Mouse (Mus musculus) kidney, postnatal 36 days (tissue): ENCODE results near the gene Serpini2.
"Not testable (repeated sequence)": the region's sequence is repeated elsewhere in the genome, so short reads cannot be mapped to it uniquely, and the experiment has no call there.

Experiments used
- DNase-seq, 2 experiments: peaks; one replicate each; pipeline ENCODE4 v3.0.0; 2021 to 2022; ENCODE audit warnings: mixed read lengths in 2 of 2

Serpini2 gene

GRCm38 (mm10) chr3:75269978-75270377 is at the start of gene Serpini2:
TSS of gene Serpini2 (minus strand) at chr3:75270078.
- DNase-seq: no peak

DNA sequence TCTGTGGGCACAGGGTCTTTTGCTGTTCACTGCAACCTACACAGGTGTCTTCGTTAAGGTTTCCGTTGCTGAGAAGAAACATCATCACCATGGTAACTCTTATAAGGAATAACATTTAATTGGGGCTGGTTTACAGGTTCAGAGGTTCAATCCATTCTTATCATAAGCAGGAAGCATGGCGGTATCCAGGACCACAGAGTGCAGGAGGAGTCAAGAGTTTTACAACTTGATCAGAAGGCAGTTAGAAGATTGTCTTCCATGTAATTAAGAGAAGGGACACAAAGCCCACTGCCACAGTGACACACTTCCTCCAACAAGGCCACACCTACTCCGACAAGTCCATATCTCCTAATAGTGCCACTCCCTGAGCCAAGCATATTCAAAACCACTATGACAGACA is 39.0 kb upstream of the Serpini2 start:
- no peak for DNase-seq

DNA sequence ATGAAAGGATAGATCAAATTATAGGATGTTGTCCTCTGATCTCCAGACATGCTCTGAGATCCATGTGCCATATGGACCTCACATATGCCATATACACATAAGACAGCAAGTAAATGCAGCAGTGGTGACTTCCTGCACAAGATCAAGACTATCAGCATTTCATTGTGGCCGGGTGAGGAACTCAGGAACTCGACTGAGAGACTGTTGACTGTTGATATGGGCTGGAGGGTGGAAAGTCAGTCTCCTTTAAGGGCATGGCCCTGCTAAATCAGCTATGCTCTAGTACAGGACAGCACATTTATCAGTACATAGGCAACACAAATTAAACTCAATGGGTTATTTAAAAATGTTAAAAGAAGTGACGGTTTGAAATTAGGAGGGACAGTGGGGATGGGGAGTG is 38.4 kb upstream of the Serpini2 start:
- DNase-seq: no peak

- peak; percentile 4 to 13 for DNase-seq
Measured at GRCm38 (mm10) chr3:75305584-75305983, 35.7 kb upstream of the Serpini2 start.

GRCm38 (mm10) chr3:75304621-75305020 is 34.7 kb upstream of the Serpini2 start:
- DNase-seq: peak in 1 of 2 experiments; percentile 23

DNA sequence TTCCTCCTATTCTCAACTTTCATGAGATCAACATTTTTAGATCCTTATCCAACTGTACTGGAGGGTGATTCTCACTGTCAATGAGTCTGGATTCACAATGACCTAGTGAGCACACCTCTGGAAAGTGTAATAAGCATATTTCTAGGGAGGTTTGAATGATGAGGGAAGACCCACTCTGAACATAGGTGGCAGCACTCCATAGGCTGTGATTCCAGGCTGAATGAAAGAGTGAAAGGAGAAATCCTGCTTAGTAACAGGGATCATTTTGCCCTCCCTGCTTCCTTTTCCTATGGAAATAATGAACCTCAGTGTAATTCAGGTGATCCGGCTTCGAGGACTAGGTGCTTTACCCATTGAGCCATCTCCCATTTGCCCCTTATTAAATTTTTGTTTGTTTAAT is 31.2 kb upstream of the Serpini2 start:
- DNase-seq: no peak

GRCm38 (mm10) chr3:75299464-75299863 is 29.6 kb upstream of the Serpini2 start:
- DNase-seq: not testable (repeated sequence)

DNA sequence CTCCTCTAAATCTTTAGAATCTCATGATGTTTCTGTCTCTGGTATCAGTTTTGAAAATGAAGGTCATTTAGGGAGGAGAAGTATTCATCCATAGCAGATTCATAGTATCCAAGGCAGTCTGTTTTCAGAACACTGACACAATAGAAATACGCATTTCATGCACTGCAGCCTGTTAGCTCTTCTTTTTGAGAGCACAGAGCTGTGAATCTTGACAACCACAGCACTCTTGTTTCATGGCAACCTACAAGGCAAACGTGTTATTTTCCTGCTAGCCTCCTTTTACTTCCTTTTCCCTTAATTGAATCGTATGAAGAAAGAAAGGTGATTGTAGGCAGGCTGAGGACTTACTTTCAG is 27.9 kb upstream of the Serpini2 start:
- no peak for DNase-seq

DNA sequence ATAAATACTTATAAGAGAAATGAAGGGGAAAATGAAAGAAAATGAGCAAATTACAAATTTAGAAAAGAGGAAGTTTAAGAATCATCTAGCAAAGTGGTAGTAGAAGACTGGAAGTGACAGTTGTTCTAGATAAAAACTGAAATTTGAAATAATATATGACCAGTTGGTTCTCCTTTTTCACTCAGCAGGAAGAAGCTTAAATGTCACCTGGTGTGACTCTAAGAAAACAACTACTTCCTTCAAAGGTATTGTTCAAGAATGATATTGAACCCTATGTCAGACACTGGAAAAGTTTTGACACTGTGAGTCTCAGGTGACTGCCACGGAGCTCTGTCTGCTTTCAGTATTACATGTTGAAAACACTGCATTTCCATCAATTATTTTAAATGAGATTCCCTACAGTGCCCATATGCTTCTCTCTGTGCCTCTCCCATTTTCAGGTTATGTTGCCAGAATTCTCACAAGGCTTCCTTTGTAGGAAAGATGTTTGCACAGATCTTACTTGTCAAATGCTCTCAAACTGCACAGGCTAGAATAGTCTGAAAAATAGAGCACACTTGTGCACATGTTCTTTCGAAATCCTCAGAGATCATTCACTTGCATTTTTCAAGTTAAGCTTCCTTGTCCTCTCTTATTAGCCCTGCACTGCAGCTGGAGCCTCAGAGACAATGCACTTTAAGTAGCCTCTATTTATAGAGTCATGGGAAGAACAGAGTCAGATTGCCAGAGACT is 27.3 kb upstream of the Serpini2 start:
- DNase-seq: no peak

GRCm38 (mm10) chr3:75293243-75293642 is 23.4 kb upstream of the Serpini2 start:
- no peak for DNase-seq

GRCm38 (mm10) chr3:75277455-75277854 is 7.6 kb upstream of the Serpini2 start:
- DNase-seq: no peak

GRCm38 (mm10) chr3:75276522-75276921 is 6.6 kb upstream of the Serpini2 start:
- no peak for DNase-seq

GRCm38 (mm10) chr3:75275127-75275526 is 5.2 kb upstream of the Serpini2 start:
- no peak for DNase-seq

- DNase-seq: no peak
Measured at GRCm38 (mm10) chr3:75259356-75259755, 10.5 kb downstream of the Serpini2 start.

- DNase-seq: no peak
Measured at GRCm38 (mm10) chr3:75219694-75220093, 50.2 kb downstream of the Serpini2 start.

DNA sequence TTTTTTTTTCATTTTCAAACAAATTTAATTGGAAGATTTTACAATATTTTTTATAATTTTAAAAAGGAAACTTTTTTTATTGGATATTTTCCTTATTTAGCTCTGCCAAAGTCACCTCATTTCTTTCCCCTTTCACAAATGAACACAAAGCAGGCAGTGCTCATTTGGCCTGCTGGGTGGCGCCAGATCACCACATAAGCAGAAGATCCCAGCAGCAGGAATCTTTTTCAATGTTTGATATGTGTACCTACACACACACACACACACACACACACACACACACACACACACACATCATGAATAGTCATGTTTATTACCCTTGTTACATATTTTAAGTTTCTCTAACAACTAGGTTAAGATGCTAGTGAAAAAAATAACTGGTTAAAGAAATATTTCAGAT is 50.7 kb downstream of the Serpini2 start:
- DNase-seq: peak; percentile 4 to 71

- DNase-seq: peak; percentile 12 to 70
Measured at GRCm38 (mm10) chr3:75202808-75203503, 66.9 kb downstream of the Serpini2 start.
